In genomic region chr13:56404511-56405140, GRCm38 (mm10) we compare ENCODE assay signal across 32 mouse cellular contexts. TPM values are rescaled to one million over a fixed set of nuclear protein-coding genes. Genes with fewer than 3 reads are reported as not detected.
DNase-seq lines count a peak whose midpoint lies in the region; ATAC-seq lines count a peak whose summit lies in the region.
"Had no signal": no experiment of that assay in that cellular context is flagged by ENCODE, and none has a peak within 500 bp of the region (broad histone marks: within the 10 kb centered on the region; RNA-seq: fewer than 3 reads in every experiment).

No protein-coding gene starts in this region.

- no peaks in the 10 kb centered on the region for H3K27me3 ChIP-seq in embryonic facial prominence, embryonic 13.5 days
- 0 out of 2 replicates have a peak, but pooled peaks cover 4% of the 10 kb centered on the region for H3K27me3 ChIP-seq in embryonic facial prominence, embryonic 10.5 days (replicated peaks; ENCODE audit: low read depth, poor library complexity, severe bottlenecking)
- H3K27me3 ChIP-seq: embryonic facial prominence, embryonic 15.5 days; forebrain, embryonic 12.5 days; kidney, embryonic 15.5 days; midbrain, embryonic 15.5 days had no signal

- H3K9me3 ChIP-seq in embryonic facial prominence, embryonic 13.5 days = no peaks in the 10 kb centered on the region
- H3K9me3 ChIP-seq in embryonic facial prominence, embryonic 10.5 days = no peaks in the 10 kb centered on the region
- H3K9me3 ChIP-seq: embryonic facial prominence, embryonic 15.5 days; heart, embryonic 13.5 days; kidney, embryonic 15.5 days; midbrain, embryonic 15.5 days had no signal

- no peak overlapping the region for H3K4me3 ChIP-seq in embryonic facial prominence, embryonic 13.5 days
- no peak overlapping the region for H3K4me3 ChIP-seq in embryonic facial prominence, embryonic 10.5 days
- H3K4me3 ChIP-seq: embryonic facial prominence, embryonic 15.5 days; forebrain, embryonic 12.5 days; heart, embryonic 13.5 days; kidney, embryonic 15.5 days; layer of hippocampus, adult 2 months; midbrain, embryonic 15.5 days had no signal

- peaks cover 44% of the 10 kb centered on the region for H3K4me1 ChIP-seq in embryonic facial prominence, embryonic 13.5 days
- H3K4me1 ChIP-seq in embryonic facial prominence, embryonic 10.5 days = peaks cover 22% of the 10 kb centered on the region
- H3K4me1 ChIP-seq: forebrain, embryonic 12.5 days; heart, embryonic 13.5 days; kidney, embryonic 15.5 days; midbrain, embryonic 15.5 days had no signal

- ATAC-seq in embryonic facial prominence, embryonic 13.5 days (ENCODE audit: insufficient number of reproducible peaks, insufficient read depth, low FRiP score, low TSS enrichment, low read depth) = no peak
- ATAC-seq: forebrain, postnatal 0 days; midbrain, embryonic 15.5 days had no signal

- no peak for DNase-seq in embryonic facial prominence, embryonic 10.5 days (ENCODE audit: low spot score)
- DNase-seq in cerebellum, adult 18-20 months = peak; percentile 41 to 50
- peak; percentile 49 to 72 for DNase-seq in cerebellum, postnatal 10 days
- DNase-seq in right cerebral cortex, adult 18-20 months = no peak
- DNase-seq in neural tube, embryonic 10.5 days (ENCODE audit: extremely low spot score, low spot score) = no peak
- DNase-seq in frontal cortex, postnatal 10 days (ENCODE audit: low spot score in 2 of 2) = no peak
- DNase-seq: adrenal gland, postnatal 25 days; forebrain, postnatal 0 days; gastrocnemius, postnatal 10 days; heart, postnatal 10 days; kidney, adult 11 months; kidney, postnatal 36 days; liver; lung, adult 2 months; lung, postnatal 10 days; right cerebral cortex, postnatal 4 days; thymus, adult 2 months; thymus, postnatal 4 days had no signal

- peak overlapping the region; percentile 39; the same call in 1 of the 2 replicates for H3K27ac ChIP-seq in embryonic facial prominence, embryonic 13.5 days
- no peak overlapping the region for H3K27ac ChIP-seq in embryonic facial prominence, embryonic 10.5 days (replicated peaks)
- H3K27ac ChIP-seq: forebrain, embryonic 12.5 days; heart, embryonic 13.5 days; hindbrain, embryonic 14.5 days; kidney, embryonic 15.5 days; layer of hippocampus, adult 2 months; liver, embryonic 14.5 days; midbrain, embryonic 15.5 days had no signal

- H3K36me3 ChIP-seq in embryonic facial prominence, embryonic 13.5 days = no peaks in the 10 kb centered on the region
- H3K36me3 ChIP-seq in embryonic facial prominence, embryonic 10.5 days (replicated peaks) = no peaks in the 10 kb centered on the region
- H3K36me3 ChIP-seq: embryonic facial prominence, embryonic 15.5 days; forebrain, embryonic 12.5 days; heart, embryonic 13.5 days; kidney, embryonic 15.5 days; midbrain, embryonic 15.5 days had no signal

- 64% methylated on average over 6 of the region's 6 CpGs for WGBS in embryonic facial prominence, embryonic 13.5 days
- WGBS in embryonic facial prominence, embryonic 10.5 days = 76% methylated on average over 6 of the region's 6 CpGs

- no peak overlapping the region for H3K4me2 ChIP-seq in embryonic facial prominence, embryonic 13.5 days
- H3K4me2 ChIP-seq: embryonic facial prominence, embryonic 15.5 days; forebrain, embryonic 12.5 days; heart, embryonic 13.5 days; hindbrain, embryonic 14.5 days; kidney, embryonic 15.5 days; midbrain, embryonic 15.5 days had no signal

- no peak overlapping the region for H3K9ac ChIP-seq in embryonic facial prominence, embryonic 13.5 days
- H3K9ac ChIP-seq: embryonic facial prominence, embryonic 15.5 days; forebrain, embryonic 12.5 days; forebrain, postnatal 0 days; heart, embryonic 13.5 days; hindbrain, embryonic 14.5 days; kidney, embryonic 15.5 days; liver, embryonic 14.5 days; midbrain, embryonic 15.5 days had no signal

RNA-seq across cellular contexts. Expression of gene Gm3045, which starts 21.8 kb away (rescaled TPM):
- polyA plus RNA-seq in embryonic facial prominence, embryonic 13.5 days (2015; fragmentation: Nextera tagmentation; extraction: Ambion mirVana) = not detected in 2 replicates
- not detected in 2 replicates for polyA plus RNA-seq in embryonic facial prominence, embryonic 10.5 days (2016; fragmentation: Nextera tagmentation; extraction: Ambion mirVana)
- polyA plus RNA-seq: brain, embryonic 14.5 days; forebrain, embryonic 12.5 days; forebrain, postnatal 0 days; gonadal fat pad, adult 2 months; heart, embryonic 13.5 days; hindbrain, embryonic 14.5 days; kidney, embryonic 15.5 days; limb, embryonic 11.5 days; liver, embryonic 14.5 days; lung, adult 2 months; midbrain, embryonic 15.5 days; neural tube, embryonic 11.5 days; spleen, adult 2 months; thymus, adult 2 months had no signal

RNA-seq across cellular contexts. Expression of gene Slc25a48, which starts 33.5 kb away (rescaled TPM):
- 0.32 and 0.42 TPM in 2 replicates for polyA plus RNA-seq in embryonic facial prominence, embryonic 13.5 days (2015; fragmentation: Nextera tagmentation; extraction: Ambion mirVana)
- polyA plus RNA-seq in embryonic facial prominence, embryonic 10.5 days (2016; fragmentation: Nextera tagmentation; extraction: Ambion mirVana) = not detected in 2 replicates
- polyA plus RNA-seq: forebrain, embryonic 12.5 days; hindbrain, embryonic 14.5 days; limb, embryonic 11.5 days; midbrain, embryonic 15.5 days had no signal

Comparison
In these comparisons a context has a peak if more than half of its experiments do, and no peak if none do; other contexts are left out.
1. DNase-seq: peak in cerebellum, adult 18-20 months (2 of 2) and cerebellum, postnatal 10 days (2 of 2); none in embryonic facial prominence, embryonic 10.5 days (single experiment), right cerebral cortex, adult 18-20 months (single experiment), neural tube, embryonic 10.5 days (single experiment) and frontal cortex, postnatal 10 days (0 of 2).